9 mouse cellular contexts compared by ENCODE assay signal in genomic region chr13:49178839-49179585, GRCm38 (mm10). TPM values are rescaled to one million over a fixed set of nuclear protein-coding genes. Genes with fewer than 3 reads are reported as not detected.
DNase-seq lines count a peak whose midpoint lies in the region; ATAC-seq and TF ChIP-seq lines count a peak whose summit lies in the region.
"Had no signal": no experiment of that assay in that cellular context is flagged by ENCODE, and none has a peak within 500 bp of the region (broad histone marks: within the 10 kb centered on the region; RNA-seq: fewer than 3 reads in every experiment).

No protein-coding gene starts in this region.

- DNase-seq in kidney, adult 2 months = peak; percentile 62
- no peak for DNase-seq in kidney, adult 11 months
- peak; percentile 87 for DNase-seq in embryonic facial prominence, embryonic 14.5 days (ENCODE audit: low spot score)
- DNase-seq in kidney, postnatal 36 days = peak; percentile 50 to 70
- peak; percentile 67 for DNase-seq in skeletal muscle tissue, adult 2 months (ENCODE audit: low read depth, low spot score)
- DNase-seq in spleen, postnatal 4 days (ENCODE audit: low spot score in 2 of 2) = no peak

- no peaks in the 10 kb centered on the region for H3K9me3 ChIP-seq in embryonic facial prominence, embryonic 14.5 days (ENCODE audit: control insufficient read depth, low read length)
- H3K9me3 ChIP-seq in heart, embryonic 11.5 days (replicated peaks; ENCODE audit: control insufficient read depth, low read length) = no peaks in the 10 kb centered on the region
- no peaks in the 10 kb centered on the region for H3K9me3 ChIP-seq in lung, embryonic 15.5 days
- H3K9me3 ChIP-seq: midbrain, embryonic 12.5 days had no signal

- ATAC-seq in embryonic facial prominence, embryonic 14.5 days (ENCODE audit: low read depth) = peak; percentile 76; the same call in 1 of the 2 replicates
- no peak for ATAC-seq in heart, embryonic 11.5 days (replicated peaks; ENCODE audit: insufficient number of reproducible peaks, low FRiP score, low TSS enrichment)
- peak; percentile 56; the same call in 1 of the 2 replicates for ATAC-seq in lung, embryonic 15.5 days (ENCODE audit: borderline replicate concordance, extremely low read depth, low FRiP score, low TSS enrichment)

- H3K9ac ChIP-seq in embryonic facial prominence, embryonic 14.5 days (ENCODE audit: low read depth, low read length) = no peak overlapping the region
- no peak overlapping the region for H3K9ac ChIP-seq in heart, embryonic 11.5 days (ENCODE audit: low read depth, low read length)
- H3K9ac ChIP-seq in lung, embryonic 15.5 days = no peak overlapping the region
- H3K9ac ChIP-seq: midbrain, embryonic 12.5 days had no signal

- H3K4me3 ChIP-seq in kidney, adult 2 months (ENCODE audit: insufficient read depth, low read depth, low read length) = no peak overlapping the region
- H3K4me3 ChIP-seq in embryonic facial prominence, embryonic 14.5 days (ENCODE audit: low read depth, low read length) = no peak overlapping the region
- no peak overlapping the region for H3K4me3 ChIP-seq in heart, embryonic 11.5 days (ENCODE audit: low read depth, low read length)
- H3K4me3 ChIP-seq in lung, embryonic 15.5 days = no peak overlapping the region
- H3K4me3 ChIP-seq: midbrain, embryonic 12.5 days had no signal

- no peak overlapping the region for H3K27ac ChIP-seq in kidney, adult 2 months (ENCODE audit: insufficient read depth, low read depth, low read length)
- peak overlapping the region; percentile 72 for H3K27ac ChIP-seq in embryonic facial prominence, embryonic 14.5 days (replicated peaks; ENCODE audit: low read depth, low read length)
- H3K27ac ChIP-seq in heart, embryonic 11.5 days (ENCODE audit: low read depth, low read length) = peak overlapping the region; percentile 59; the same call in 1 of the 2 replicates
- H3K27ac ChIP-seq in lung, embryonic 15.5 days = peak overlapping the region; percentile 30; the same call in 1 of the 2 replicates
- H3K27ac ChIP-seq: midbrain, embryonic 12.5 days had no signal

- WGBS in kidney, adult 2 months = 56% methylated on average over 19 of the region's 19 CpGs
- 50% methylated on average over 19 of the region's 19 CpGs for WGBS in embryonic facial prominence, embryonic 14.5 days
- 65% methylated on average over 19 of the region's 19 CpGs for WGBS in heart, embryonic 11.5 days (ENCODE audit: insufficient replicate concordance)
- 54% methylated on average over 19 of the region's 19 CpGs for WGBS in lung, embryonic 15.5 days

- H3K27me3 ChIP-seq in kidney, adult 2 months (replicated peaks; ENCODE audit: control insufficient read depth, insufficient read depth, low read length) = no peaks in the 10 kb centered on the region
- H3K27me3 ChIP-seq in embryonic facial prominence, embryonic 14.5 days (replicated peaks; ENCODE audit: control insufficient read depth, insufficient read depth, low read length) = no peaks in the 10 kb centered on the region
- H3K27me3 ChIP-seq in heart, embryonic 11.5 days (ENCODE audit: control insufficient read depth, insufficient read depth, low read length) = no peaks in the 10 kb centered on the region
- H3K27me3 ChIP-seq in lung, embryonic 15.5 days = no peaks in the 10 kb centered on the region

- no peaks in the 10 kb centered on the region for H3K36me3 ChIP-seq in kidney, adult 2 months (ENCODE audit: control insufficient read depth, insufficient read depth, low read length)
- H3K36me3 ChIP-seq in embryonic facial prominence, embryonic 14.5 days (ENCODE audit: control insufficient read depth, insufficient read depth, low read length) = no peaks in the 10 kb centered on the region
- H3K36me3 ChIP-seq in heart, embryonic 11.5 days (ENCODE audit: control insufficient read depth, insufficient read depth, low read length) = no peaks in the 10 kb centered on the region
- no peaks in the 10 kb centered on the region for H3K36me3 ChIP-seq in lung, embryonic 15.5 days
- H3K36me3 ChIP-seq: midbrain, embryonic 12.5 days had no signal

- TF ChIP-seq POLR2A in kidney, adult 2 months (IDR thresholded peaks at IDR 0.05; ENCODE audit: low read depth, low read length) = no peak

- no peak overlapping the region for H3K4me2 ChIP-seq in embryonic facial prominence, embryonic 14.5 days (ENCODE audit: low read depth, low read length)
- peak overlapping the region; percentile 4; the same call in 1 of the 2 replicates for H3K4me2 ChIP-seq in heart, embryonic 11.5 days
- no peak overlapping the region for H3K4me2 ChIP-seq in lung, embryonic 15.5 days
- H3K4me2 ChIP-seq: midbrain, embryonic 12.5 days had no signal

- H3K4me1 ChIP-seq in kidney, adult 2 months (ENCODE audit: control insufficient read depth, insufficient read depth, low read length) = peaks cover 4% of the 10 kb centered on the region
- peaks cover 10% of the 10 kb centered on the region; the same call in 1 of the 2 replicates for H3K4me1 ChIP-seq in embryonic facial prominence, embryonic 14.5 days (ENCODE audit: control insufficient read depth, insufficient read depth, low read length)
- H3K4me1 ChIP-seq in heart, embryonic 11.5 days (ENCODE audit: control insufficient read depth, insufficient read depth, low read length) = peaks cover 23% of the 10 kb centered on the region
- H3K4me1 ChIP-seq in lung, embryonic 15.5 days = peaks cover 6% of the 10 kb centered on the region; the same call in 1 of the 2 replicates

- TF ChIP-seq CTCF in kidney, adult 2 months (conservative IDR thresholded peaks at IDR 0.05; ENCODE audit: insufficient read depth, insufficient read length, low read depth, low read length) = no peak

RNA-seq across cellular contexts. Expression of gene Ninj1, which starts 8.3 kb away (rescaled TPM):
- 735 and 1,000 TPM in 2 replicates for polyA plus RNA-seq in kidney, adult 2 months (2012; rRNA removed)
- polyA plus RNA-seq in embryonic facial prominence, embryonic 14.5 days (2014; fragmentation: Nextera tagmentation; extraction: Ambion mirVana) = 62.4 and 65.0 TPM in 2 replicates
- 59.1 and 60.6 TPM in 2 replicates for polyA plus RNA-seq in heart, embryonic 11.5 days (2014; fragmentation: Nextera tagmentation; extraction: Ambion mirVana)
- 44.5 and 45.1 TPM in 2 replicates for polyA plus RNA-seq in lung, embryonic 15.5 days (2015; fragmentation: Nextera tagmentation; extraction: Ambion mirVana)

RNA-seq across cellular contexts. Expression of gene Wnk2, which starts 31.2 kb away (rescaled TPM):
- 2.3 and 2.7 TPM in 2 replicates for polyA plus RNA-seq in kidney, adult 2 months (2012; rRNA removed)
- 3.1 and 3.3 TPM in 2 replicates for polyA plus RNA-seq in embryonic facial prominence, embryonic 14.5 days (2014; fragmentation: Nextera tagmentation; extraction: Ambion mirVana)
- 0.99 and 1.6 TPM in 2 replicates for polyA plus RNA-seq in heart, embryonic 11.5 days (2014; fragmentation: Nextera tagmentation; extraction: Ambion mirVana)
- polyA plus RNA-seq in lung, embryonic 15.5 days (2015; fragmentation: Nextera tagmentation; extraction: Ambion mirVana) = 0.81 and 1.3 TPM in 2 replicates

RNA-seq across cellular contexts. Expression of gene Card19, which starts 36.8 kb away (rescaled TPM):
- 108 and 124 TPM in 2 replicates for polyA plus RNA-seq in kidney, adult 2 months (2012; rRNA removed)
- polyA plus RNA-seq in embryonic facial prominence, embryonic 14.5 days (2014; fragmentation: Nextera tagmentation; extraction: Ambion mirVana) = 65.1 and 68.7 TPM in 2 replicates
- polyA plus RNA-seq in heart, embryonic 11.5 days (2014; fragmentation: Nextera tagmentation; extraction: Ambion mirVana) = 71.9 and 73.7 TPM in 2 replicates
- polyA plus RNA-seq in lung, embryonic 15.5 days (2015; fragmentation: Nextera tagmentation; extraction: Ambion mirVana) = 47.4 and 52.6 TPM in 2 replicates

Comparison
In these comparisons a context has a peak if more than half of its experiments do, and no peak if none do; other contexts are left out.
1. DNase-seq: peak in kidney, adult 2 months (single experiment), embryonic facial prominence, embryonic 14.5 days (single experiment), kidney, postnatal 36 days (2 of 2) and skeletal muscle tissue, adult 2 months (single experiment); none in kidney, adult 11 months (single experiment) and spleen, postnatal 4 days (0 of 2).
2. RNA of gene Ninj1, which starts 8.3 kb away (polyA plus RNA-seq): 735 to 1,000 TPM in kidney, adult 2 months; 62.4 to 65.0 TPM in embryonic facial prominence, embryonic 14.5 days, 59.1 to 60.6 TPM in heart, embryonic 11.5 days and 44.5 to 45.1 TPM in lung, embryonic 15.5 days; every median in the first group is over 10 times any median in the second.